Mouse (Mus musculus) C3H10T1/2 (cell line): ENCODE results near the gene Slc28a2. TPM values are rescaled to one million over a fixed set of nuclear protein-coding genes. Genes with fewer than 3 reads are reported as not detected.

Experiments
- polyA plus RNA-seq, 2 experiments: library from polyadenylated mRNA; unstranded; fragments of >200 nt; fragmentation: generic; extraction: Trizol; gene quantifications; one replicate each; pipeline ENCODE4 v1.2.1; 2012; ENCODE audit warnings: missing spikeins in 2 of 2

The Slc28a2 gene
- polyA plus RNA-seq, result under 1 TPM; 0.01 to 0.02 TPM

GRCm38 (mm10) chr2:122426200-122426599 is at the start of gene Slc28a2:
Gene Slc28a2, plus strand, starts transcription at chr2:122426477.

GRCm38 (mm10) chr2:122484641-122485040 is 58.4 kb downstream of the Slc28a2 start, which contains the start of gene Gm14085:
Gene Gm14085, plus strand, starts transcription at chr2:122484941.

Other genes with a start within 250 kb of the Slc28a2 start
- gene Patl2, start 240.3 kb upstream of the Slc28a2 start, polyA plus RNA-seq, result under 1 TPM in 1 of 2 experiments, not detected in 1; 0.04 TPM
- gene Terb2, start 240.2 kb upstream of the Slc28a2 start, polyA plus RNA-seq, result not detected
- 10 to 100 TPM; 18.1 to 71.8 TPM for gene Sord, start 191.7 kb upstream of the Slc28a2 start, polyA plus RNA-seq
- under 1 TPM; 0.04 to 0.06 TPM for gene Duox2, start 128.0 kb upstream of the Slc28a2 start, polyA plus RNA-seq
- not detected for gene Duoxa2, start 127.6 kb upstream of the Slc28a2 start, polyA plus RNA-seq
- 1 to 10 TPM in 1 of 2 experiments, under 1 TPM in 1; 0.72 to 4.2 TPM for gene Duoxa1, start 112.7 kb upstream of the Slc28a2 start, polyA plus RNA-seq
- under 1 TPM; 0.06 to 0.41 TPM for gene Duox1, start 110.8 kb upstream of the Slc28a2 start, polyA plus RNA-seq
- gene Shf, start 57.3 kb upstream of the Slc28a2 start, polyA plus RNA-seq, result 10 to 100 TPM; 29.9 to 36.6 TPM
- not detected for gene Gm14085, start 58.5 kb downstream of the Slc28a2 start, polyA plus RNA-seq
- not detected for gene Gatm, start 184.8 kb downstream of the Slc28a2 start, polyA plus RNA-seq
- gene AA467197, start 210.5 kb downstream of the Slc28a2 start, polyA plus RNA-seq, result not detected